Mouse (Mus musculus) cerebellum, postnatal 14 days (tissue): ENCODE measurements around the gene Pus7l.

Source experiments
- DNase-seq, 2 experiments: peaks; one replicate each; pipeline ENCODE4 v3.0.0; 2021; ENCODE audit warnings: mixed read lengths in 2 of 2

The Pus7l gene

GRCm38 (mm10) chr15:94543409-94544051 is at the start of gene Pus7l, which contains the start of gene Irak4:
Gene Pus7l, minus strand, starts transcription at chr15:94543547.
Gene Irak4, plus strand, starts transcription at chr15:94543643.
- peak; percentile 92 to 94 for DNase-seq

DNA sequence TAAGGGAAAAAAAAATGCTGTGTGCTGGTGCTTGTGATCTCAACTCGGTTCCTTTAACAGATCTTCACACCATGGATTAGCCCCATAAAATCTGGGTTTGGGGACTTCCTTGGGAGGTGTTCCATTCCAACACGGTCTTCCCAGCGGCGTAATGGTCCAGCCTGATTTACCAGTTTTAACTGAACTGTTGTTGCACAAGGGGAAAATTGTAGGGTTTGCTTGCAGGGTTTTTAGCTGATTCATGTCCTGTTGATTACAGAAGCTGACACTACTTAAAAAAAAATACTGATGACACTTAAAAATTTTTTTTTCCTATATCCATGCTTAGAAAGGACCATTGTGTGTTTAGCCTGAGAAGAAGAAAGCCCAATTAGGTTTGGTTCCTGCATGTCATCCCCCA is 48.0 kb upstream of the Pus7l start:
- no peak for DNase-seq

GRCm38 (mm10) chr15:94590083-94590482 is 46.7 kb upstream of the Pus7l start:
- DNase-seq: no peak

- DNase-seq: peak; percentile 99
Measured at GRCm38 (mm10) chr15:94589219-94590075, 46.1 kb upstream of the Pus7l start, which contains the start of gene Twf1. Gene Twf1, minus strand, starts transcription at chr15:94589889.

DNA sequence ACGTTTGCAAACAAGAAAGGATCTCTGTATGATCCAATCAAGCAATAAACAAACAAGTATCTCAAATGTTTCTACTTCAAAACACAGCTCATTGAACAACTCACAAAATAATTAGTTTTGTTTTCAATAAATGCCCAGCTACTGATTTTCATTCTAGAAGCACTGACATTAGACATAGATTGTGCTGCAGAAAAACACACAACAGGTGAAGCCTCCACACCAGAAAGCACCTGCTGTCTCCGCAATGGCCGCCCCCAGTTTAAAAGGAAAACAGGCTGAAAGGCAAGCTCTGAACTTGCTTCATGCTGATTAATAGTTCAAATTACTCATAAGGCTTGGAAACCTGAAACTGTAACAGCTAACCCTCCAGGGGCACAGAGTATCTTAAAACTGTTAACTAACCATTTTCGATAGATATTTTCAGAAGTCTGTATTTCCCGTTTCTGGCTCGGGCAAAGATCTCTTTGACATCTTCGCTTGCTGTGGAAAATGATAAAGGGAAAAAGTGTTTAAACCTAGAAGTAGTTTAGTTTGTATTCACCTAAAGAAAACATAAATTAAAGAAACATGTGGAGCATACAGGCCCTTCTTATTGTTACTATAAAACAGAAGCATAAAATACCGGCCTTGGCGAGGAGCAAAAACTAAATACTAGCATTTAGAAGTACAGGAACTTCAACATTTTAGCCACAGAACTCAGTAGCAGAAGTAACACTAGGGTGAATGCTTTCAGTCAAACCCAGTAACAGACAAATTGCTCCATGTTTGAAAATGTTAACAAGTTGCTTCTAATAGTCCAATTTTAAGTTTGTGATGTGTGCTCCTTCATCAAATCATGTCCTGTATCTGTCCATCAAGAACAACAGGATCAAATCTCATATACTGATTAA is 44.7 kb upstream of the Pus7l start:
- no peak for DNase-seq

- no peak for DNase-seq
Measured at GRCm38 (mm10) chr15:94584738-94585137, 41.4 kb upstream of the Pus7l start.

GRCm38 (mm10) chr15:94583153-94583552 is 39.8 kb upstream of the Pus7l start:
- DNase-seq: no peak

GRCm38 (mm10) chr15:94582000-94582593 is 38.8 kb upstream of the Pus7l start:
- no peak for DNase-seq

DNA sequence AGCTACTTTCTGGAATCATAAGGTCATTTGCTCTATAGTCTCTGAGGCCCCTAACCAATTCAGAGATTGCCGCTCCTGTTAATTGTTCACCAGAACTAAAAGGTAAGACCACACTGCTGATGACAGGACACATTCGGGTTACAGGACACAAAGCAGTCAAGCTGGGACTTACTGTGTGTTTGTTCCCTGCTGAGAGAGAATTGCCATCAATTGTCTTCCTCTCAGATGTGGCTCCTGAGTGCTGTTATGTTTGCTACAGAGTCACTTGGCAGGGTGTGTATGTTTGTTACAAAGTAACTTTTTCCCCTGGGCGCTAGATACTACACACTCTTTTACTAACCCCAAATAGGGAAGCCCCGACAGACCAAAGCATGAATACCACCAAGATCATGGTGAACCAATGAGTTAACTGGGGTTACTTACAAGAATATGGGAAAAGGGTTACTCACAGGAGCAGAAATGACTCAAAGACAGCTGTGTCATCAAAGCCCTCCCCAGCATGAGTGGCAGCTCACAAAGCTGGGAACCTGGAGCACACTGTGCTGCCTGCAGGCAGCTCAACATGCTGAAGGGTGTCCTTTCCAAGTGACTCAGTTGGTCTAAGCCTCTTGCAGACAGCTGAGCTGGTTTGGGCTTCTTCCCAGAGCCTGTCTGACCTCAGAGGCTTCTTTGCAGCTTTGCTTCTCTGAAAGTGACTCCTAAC is 31.4 kb upstream of the Pus7l start:
- no peak for DNase-seq

- no peak for DNase-seq
Measured at GRCm38 (mm10) chr15:94572746-94573145, 29.4 kb upstream of the Pus7l start.

GRCm38 (mm10) chr15:94571501-94571900 is 28.2 kb upstream of the Pus7l start:
- peak; percentile 63 to 66 for DNase-seq

DNA sequence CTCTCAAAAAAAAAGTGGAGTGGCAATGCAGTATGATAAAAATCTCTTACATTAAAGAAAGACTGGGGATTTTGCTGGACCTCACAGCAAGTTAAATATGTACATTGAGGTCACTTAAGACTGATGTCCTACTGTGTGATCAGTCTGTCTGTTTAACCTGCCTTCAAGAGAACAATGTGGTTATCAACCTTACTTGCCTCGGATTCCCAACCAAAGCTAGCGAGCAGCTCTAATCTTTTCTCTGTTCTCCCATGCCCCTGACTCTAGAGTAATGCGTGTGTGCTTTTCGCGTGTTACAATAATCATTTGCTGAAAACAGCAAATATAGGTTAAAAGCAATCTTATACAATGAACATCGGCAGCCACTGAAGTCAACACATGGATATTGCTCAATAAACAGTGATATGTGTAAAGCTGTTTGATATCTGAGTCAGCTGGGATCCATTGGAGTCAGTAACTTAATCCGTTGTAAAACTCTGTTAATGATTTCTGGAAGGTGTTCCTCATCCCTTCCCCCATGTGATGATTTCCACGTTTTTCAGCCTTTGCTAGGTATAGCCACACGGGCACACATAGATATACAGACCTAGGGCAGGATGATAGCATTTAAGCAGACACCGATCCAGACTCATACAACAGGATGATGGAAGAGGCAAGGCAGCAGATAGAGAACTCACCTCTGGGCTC is 25.3 kb upstream of the Pus7l start:
- no peak for DNase-seq

- no peak for DNase-seq
Measured at GRCm38 (mm10) chr15:94565854-94566253, 22.5 kb upstream of the Pus7l start.

GRCm38 (mm10) chr15:94564909-94565308 is 21.6 kb upstream of the Pus7l start:
- no peak for DNase-seq

GRCm38 (mm10) chr15:94558895-94559656 is 15.7 kb upstream of the Pus7l start:
- no peak for DNase-seq

DNA sequence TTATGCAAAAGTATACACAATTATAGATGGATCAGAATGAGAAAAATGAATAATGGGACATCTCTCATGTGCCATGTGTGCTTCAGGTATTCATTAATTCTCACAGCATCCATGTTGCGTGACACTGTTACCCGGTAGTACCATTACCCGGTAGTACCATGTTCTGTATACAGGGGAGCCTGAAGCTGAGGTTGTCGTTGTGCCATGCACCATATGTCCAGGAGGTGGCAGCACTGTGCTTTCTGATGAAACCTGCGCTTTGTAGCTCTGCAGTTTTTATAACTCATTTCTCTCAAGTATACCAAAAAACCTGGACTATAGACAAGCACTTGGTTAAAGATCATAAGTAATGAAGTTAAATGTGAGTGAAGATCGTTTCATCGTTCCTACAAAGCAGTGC is 14.1 kb upstream of the Pus7l start:
- DNase-seq: peak; percentile 93 to 97

DNA sequence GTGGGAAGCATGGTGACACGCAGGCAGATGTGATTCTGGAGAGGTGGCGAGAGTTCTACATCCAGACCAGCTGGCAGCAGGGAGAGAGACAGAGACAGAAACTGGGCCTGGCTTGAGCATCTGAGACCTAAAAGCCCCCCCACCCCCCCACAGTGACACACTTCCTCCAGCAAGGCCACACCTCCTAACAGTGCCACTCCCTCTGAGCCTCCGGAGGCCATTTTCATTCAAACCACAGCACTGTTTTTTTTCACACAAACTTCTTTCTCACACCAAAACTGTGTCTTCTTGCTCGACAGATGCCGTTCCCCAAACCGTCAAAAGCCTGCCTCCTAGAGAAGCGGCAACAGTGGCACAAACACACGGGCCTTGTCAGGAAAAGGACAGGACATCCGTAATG is 10.2 kb upstream of the Pus7l start:
- DNase-seq: no peak

DNA sequence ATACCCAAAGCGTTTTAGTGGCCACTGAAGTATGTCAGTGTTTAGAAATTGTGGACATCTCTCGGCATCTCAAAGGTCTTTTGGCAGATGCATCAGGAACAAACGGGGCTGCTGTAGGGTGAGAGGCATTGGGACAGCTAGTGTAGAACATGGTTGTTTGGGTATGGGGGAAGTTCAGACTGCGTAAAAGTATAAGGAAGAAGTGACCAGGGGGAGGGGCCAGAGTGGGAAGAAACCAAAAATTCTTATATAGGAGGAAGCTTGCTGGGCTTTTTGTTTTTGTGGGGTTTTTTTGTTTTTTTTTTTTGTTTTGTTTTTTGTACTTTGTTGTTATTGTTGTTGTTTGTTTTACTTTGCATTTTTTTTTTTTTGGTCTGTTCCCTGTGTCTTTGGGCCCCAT is 1.5 kb upstream of the Pus7l start:
- no peak for DNase-seq

- DNase-seq: no peak
Measured at GRCm38 (mm10) chr15:94544052-94544636, 797 bp upstream of the Pus7l start.
